Mouse (Mus musculus) C3H10T1/2 (cell line): ENCODE results near the gene Zfp748. TPM values are rescaled to one million over a fixed set of nuclear protein-coding genes. Genes with fewer than 3 reads are reported as not detected.

Experiments
- polyA plus RNA-seq, 2 experiments: library from polyadenylated mRNA; unstranded; fragments of >200 nt; fragmentation: generic; extraction: Trizol; gene quantifications; one replicate each; pipeline ENCODE4 v1.2.1; 2012; ENCODE audit warnings: missing spikeins in 2 of 2

Gene Zfp748
- polyA plus RNA-seq, result under 1 TPM; 0.07 to 0.77 TPM

GRCm38 (mm10) chr13:67553730-67554129 is at the start of gene Zfp748:
Gene Zfp748, minus strand, starts transcription at chr13:67553830.

DNA sequence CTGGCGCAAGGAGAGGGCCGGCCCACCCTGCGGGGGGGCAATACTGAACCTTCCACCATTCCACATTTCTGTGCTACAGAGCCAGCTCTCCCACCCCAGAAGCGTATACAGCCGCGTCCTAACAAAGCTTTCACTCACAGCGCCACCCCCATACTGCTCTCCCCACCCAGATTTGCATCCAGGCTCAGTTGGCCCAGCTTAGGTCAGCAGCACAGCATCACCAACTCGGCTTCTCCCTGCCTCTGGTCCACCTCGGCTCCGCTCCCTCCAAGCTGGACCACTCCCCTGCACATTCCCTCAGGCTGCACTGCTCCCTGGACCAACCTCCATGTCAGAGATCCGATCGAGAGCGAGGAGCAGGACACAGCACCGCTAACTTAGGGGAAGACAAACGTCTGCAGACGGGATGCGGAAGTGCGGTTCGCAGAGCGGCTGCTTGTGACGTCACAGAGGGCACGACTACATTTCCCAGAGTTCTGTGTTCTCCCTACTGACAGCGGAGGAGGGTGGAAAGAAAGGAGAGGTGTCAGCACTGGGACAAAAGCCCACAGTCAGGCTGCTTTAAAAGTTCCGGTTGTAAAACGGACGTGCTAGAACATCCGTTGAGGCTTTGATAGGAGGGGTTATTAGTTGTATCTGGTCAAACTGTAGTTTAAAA is 27.7 kb downstream of the Zfp748 start, which contains the start of the genes Gm26965 and Zfp87:
Gm26965 (minus strand) TSS at position 399 of the 658 bp plus-strand sequence.
Zfp87 (minus strand) TSS at position 425 of the 658 bp plus-strand sequence.

DNA sequence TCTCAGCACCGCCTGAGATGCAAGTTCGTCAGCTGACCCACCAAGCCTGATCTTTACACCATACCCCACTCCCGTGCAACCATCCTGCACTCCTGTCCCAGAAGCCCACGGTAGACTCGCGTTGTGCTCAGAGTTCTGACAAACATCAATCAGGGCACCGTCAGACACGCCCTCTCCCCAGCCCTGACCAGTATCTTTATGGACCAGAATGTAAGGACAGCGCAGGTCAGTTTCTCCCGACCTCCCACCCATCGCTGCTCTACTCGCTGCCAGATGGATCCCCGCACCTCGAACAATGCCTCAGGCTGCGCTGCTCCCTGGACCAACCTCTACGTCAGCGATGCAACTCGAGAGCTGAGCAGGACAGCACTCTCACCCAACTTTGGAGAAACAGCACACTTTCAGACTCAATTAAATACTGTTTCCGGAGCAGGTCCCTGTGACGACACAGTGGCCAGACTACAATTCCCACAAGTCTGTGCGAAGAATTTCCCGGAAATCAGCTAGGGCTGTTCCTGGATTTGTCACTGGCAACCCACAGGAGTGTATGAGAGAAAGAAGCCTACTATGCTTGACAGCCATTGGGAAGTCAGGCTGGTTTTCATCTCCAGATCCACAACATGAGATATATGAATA is 53.4 kb downstream of the Zfp748 start, which contains the start of gene Zfp58:
Zfp58 (minus strand) TSS at position 472 of the 636 bp plus-strand sequence.

Other genes with a start within 250 kb of the Zfp748 start
- gene Zfp457, start 247.3 kb downstream of the Zfp748 start, polyA plus RNA-seq, result under 1 TPM in 1 of 2 experiments, not detected in 1; 0.63 TPM
- gene Zfp595, start 221.3 kb downstream of the Zfp748 start, polyA plus RNA-seq, result under 1 TPM; 0.06 to 0.68 TPM
- gene Gm28044, start 193.3 kb downstream of the Zfp748 start, polyA plus RNA-seq, result 1 to 10 TPM in 1 of 2 experiments, under 1 TPM in 1; 0.16 to 2.3 TPM
- gene Zfp953, start 193.2 kb downstream of the Zfp748 start, polyA plus RNA-seq, result under 1 TPM; 0.04 to 0.35 TPM
- 1 to 10 TPM in 1 of 2 experiments, under 1 TPM in 1; 0.82 to 3.3 TPM for gene Gm28041, start 178.1 kb downstream of the Zfp748 start, polyA plus RNA-seq
- gene Zfp456, start 178.0 kb downstream of the Zfp748 start, polyA plus RNA-seq, result under 1 TPM; 0.02 to 0.30 TPM
- gene Zfp429, start 154.0 kb downstream of the Zfp748 start, polyA plus RNA-seq, result 1 to 10 TPM in 1 of 2 experiments, under 1 TPM in 1; 0.19 to 3.6 TPM
- gene Zfp459, start 132.4 kb downstream of the Zfp748 start, polyA plus RNA-seq, result not detected
- gene Zfp874a, start 102.2 kb downstream of the Zfp748 start, polyA plus RNA-seq, result 1 to 10 TPM in 1 of 2 experiments, under 1 TPM in 1; 0.05 to 1.8 TPM
- gene Zfp874b, start 69.6 kb downstream of the Zfp748 start, polyA plus RNA-seq, result 1 to 10 TPM in 1 of 2 experiments, under 1 TPM in 1; 0.08 to 1.9 TPM
- gene Zfp58, start 53.3 kb downstream of the Zfp748 start, polyA plus RNA-seq, result 1 to 10 TPM in 1 of 2 experiments, under 1 TPM in 1; 0.16 to 2.1 TPM
- gene Gm26965, start 27.7 kb downstream of the Zfp748 start, polyA plus RNA-seq, result not detected
- 10 to 100 TPM; 13.1 to 51.3 TPM for gene Zfp87, start 27.7 kb downstream of the Zfp748 start, polyA plus RNA-seq
- under 1 TPM; 0.02 to 0.58 TPM for gene Zfp729b, start 55.9 kb upstream of the Zfp748 start, polyA plus RNA-seq
- gene Gm49345, start 83.9 kb upstream of the Zfp748 start, polyA plus RNA-seq, result under 1 TPM in 1 of 2 experiments, not detected in 1; 0.17 TPM
- gene Zfp729a, start 84.0 kb upstream of the Zfp748 start, polyA plus RNA-seq, result 1 to 10 TPM in 1 of 2 experiments, under 1 TPM in 1; 0.16 to 1.4 TPM
- gene Zfp738, start 133.2 kb upstream of the Zfp748 start, polyA plus RNA-seq, result under 1 TPM; 0.04 to 0.78 TPM
- under 1 TPM; 0.07 to 0.89 TPM for gene Zfp65, start 175.3 kb upstream of the Zfp748 start, polyA plus RNA-seq
- under 1 TPM; 0.04 to 0.86 TPM for gene Zfp85, start 201.4 kb upstream of the Zfp748 start, polyA plus RNA-seq
- under 1 TPM in 1 of 2 experiments, not detected in 1; 0.20 TPM for gene Zfp493, start 225.9 kb upstream of the Zfp748 start, polyA plus RNA-seq